Mouse (Mus musculus): Measurements from ENCODE around the gene Olfr1323. TPM values are rescaled to one million over a fixed set of nuclear protein-coding genes. Genes with fewer than 3 reads are reported as not detected.

Gene Olfr1323
- polyA plus RNA-seq (2015; fragmentation: Nextera tagmentation; extraction: Ambion mirVana): not detected in 2 replicates

GRCm38 (mm10) chrX:50019259-50019658 lies at the start of gene Olfr1323:
Gene Olfr1323, minus strand, starts transcription at chrX:50019359.
- 81% methylated on average over 1 of the region's 1 CpGs for WGBS
- no peak within 1 kb of the TSS for H3K4me3 ChIP-seq (ENCODE audit: low read depth, low read length)
- no peaks in the 10 kb centered on the region for H3K27me3 ChIP-seq (replicated peaks; ENCODE audit: control insufficient read depth, insufficient read depth, low read length)
- H3K9ac ChIP-seq (ENCODE audit: low read depth, low read length): no peak within 1 kb of the TSS
- H3K4me1 ChIP-seq (replicated peaks; ENCODE audit: control insufficient read depth, insufficient read depth, low read length): no peaks in the 10 kb centered on the region
- no peak for TF ChIP-seq CTCF (IDR thresholded peaks at IDR 0.05; ENCODE audit: low read depth)
- no peak within 1 kb of the TSS for H3K27ac ChIP-seq (ENCODE audit: low read depth, low read length)
- ATAC-seq: no peak
- H3K9me3 ChIP-seq (ENCODE audit: control insufficient read depth): no peaks in the 10 kb centered on the region
- no peaks in the 10 kb centered on the region for H3K36me3 ChIP-seq (ENCODE audit: control insufficient read depth, insufficient read depth)
- no peak within 1 kb of the TSS for H3K4me2 ChIP-seq (replicated peaks; ENCODE audit: low read depth)

DNA sequence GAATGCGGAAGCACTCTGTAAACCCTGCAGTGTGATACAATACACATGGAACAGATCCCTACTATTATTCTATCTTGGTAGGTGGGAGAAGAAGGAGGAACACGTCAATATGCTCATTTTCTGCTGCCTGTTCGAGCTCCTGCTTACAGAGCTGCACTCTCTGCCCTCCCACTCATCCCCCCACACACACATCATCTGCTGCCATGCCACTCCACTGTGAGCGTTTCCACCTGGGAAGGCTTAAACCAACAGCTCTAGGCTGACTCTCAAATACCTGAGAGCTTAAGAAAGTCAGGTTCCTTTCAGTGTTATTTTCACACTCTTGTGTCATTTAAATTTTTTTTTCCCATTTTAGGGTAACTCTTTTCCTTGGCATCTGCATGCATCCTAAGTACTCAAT lies 6.9 kb downstream of the Olfr1323 start:
- Histone ChIP-seq H3K9ac (ENCODE audit: low read depth, low read length) (no peak overlapping the region), H3K4me2 (replicated peaks; ENCODE audit: low read depth) (no peak overlapping the region), H3K4me3 (ENCODE audit: low read depth, low read length) (no peak overlapping the region), H3K27ac (ENCODE audit: low read depth, low read length) (no peak overlapping the region), H3K27me3 (replicated peaks; ENCODE audit: control insufficient read depth, insufficient read depth, low read length) (no peaks in the 10 kb centered on the region), H3K36me3 (ENCODE audit: control insufficient read depth, insufficient read depth) (no peaks in the 10 kb centered on the region), H3K4me1 (replicated peaks; ENCODE audit: control insufficient read depth, insufficient read depth, low read length) (no peaks in the 10 kb centered on the region), H3K9me3 (ENCODE audit: control insufficient read depth) (no peaks in the 10 kb centered on the region)
- ATAC-seq: no peak
- TF ChIP-seq CTCF (IDR thresholded peaks at IDR 0.05; ENCODE audit: low read depth): no peak
- WGBS: 34% methylated on average over 4 of the region's 4 CpGs

Other genes starting within 250 kb of the Olfr1323 start
- 0.09 and 0.25 TPM in 2 replicates for gene Igsf1, start 221.6 kb downstream of the Olfr1323 start, polyA plus RNA-seq (2015; fragmentation: Nextera tagmentation; extraction: Ambion mirVana)
- gene Olfr1322, start 127.9 kb downstream of the Olfr1323 start, polyA plus RNA-seq (2015; fragmentation: Nextera tagmentation; extraction: Ambion mirVana): not detected in 2 replicates

Data from intestine, postnatal 0 days (tissue).